Mouse (Mus musculus) hindbrain, postnatal 0 days (tissue): ENCODE data around the gene Syt5. TPM values are rescaled to one million over a fixed set of nuclear protein-coding genes. Genes with fewer than 3 reads are reported as not detected.

ENCODE experiments used
- ATAC-seq: fragments of 200-750 bp; cut with Nextera tagmentation; 2 replicates; pipeline ENCODE4 v1.8.0; 2017; ENCODE audit warnings: mild to moderate bottlenecking, moderate TSS enrichment, moderate library complexity
- DNase-seq: peaks from one replicate; pipeline ENCODE4 v3.0.0-alpha.2; 2015; ENCODE audit warnings: low spot score
- H3K27ac ChIP-seq: fragments of 300-500 bp; sonication (generic); 2 replicates; pipeline ENCODE4 v1.5.1; 2014; ENCODE audit warnings: mild to moderate bottlenecking
- H3K27me3 ChIP-seq: fragments of 300-500 bp; sonication (generic); 2 replicates; pipeline ENCODE4 v1.6.1; 2014; ENCODE audit warnings: low read length, mixed read lengths; ENCODE audit not compliant: insufficient read depth
- H3K36me3 ChIP-seq: fragments of 300-500 bp; sonication (generic); 2 replicates; pipeline ENCODE4 v1.6.1; 2014; ENCODE audit warnings: low read length, mixed read lengths; ENCODE audit not compliant: insufficient read depth
- H3K4me1 ChIP-seq: fragments of 300-500 bp; sonication (generic); 2 replicates; pipeline ENCODE4 v1.6.1; 2014; ENCODE audit warnings: antibody characterized with exemption, low read length, mixed read lengths; ENCODE audit not compliant: insufficient read depth
- H3K4me2 ChIP-seq: fragments of 300-500 bp; sonication (generic); 2 replicates; pipeline ENCODE4 v1.6.1; 2014; ENCODE audit warnings: low read depth, mild to moderate bottlenecking, low read length, moderate library complexity, mixed read lengths
- H3K4me3 ChIP-seq: fragments of 300-500 bp; sonication (generic); 2 replicates; pipeline ENCODE4 v1.5.1; 2014; ENCODE audit warnings: low read length
- H3K9ac ChIP-seq: fragments of 300-500 bp; sonication (generic); replicated peaks from 2 replicates; pipeline ENCODE4 v1.6.1; 2014; ENCODE audit warnings: mild to moderate bottlenecking, low read length, moderate library complexity, mixed read lengths
- H3K9me3 ChIP-seq: fragments of 300-500 bp; sonication (generic); 2 replicates; pipeline ENCODE4 v1.6.1; 2016; ENCODE audit warnings: low read length, mixed read lengths
- CTCF ChIP-seq: IDR thresholded peaks from 2 replicates; pipeline ENCODE4 v1.5.1; 2016; ENCODE audit warnings: antibody characterized with exemption, control low read depth, low read depth
- WGBS: fragments of 180-500 bp; shearing (Covaris S2); extraction: QIAGEN DNeasy Blood & Tissue Kit; methylation state at CpG from one replicate; pipeline ENCODE4 v1.1.7; 2014; 5-methylcytosine and 5-hydroxymethylcytosine counted together
- polyA plus RNA-seq: library from polyadenylated mRNA; unstranded; fragments of >200 nt; fragmentation: Nextera tagmentation; extraction: Ambion mirVana; gene quantifications from 2 replicates; pipeline ENCODE4 v1.2.1, GENCODE M21; 2015
- total RNA-seq: library from RNA; depleted of rRNA; stranded (reverse); fragments of >200 nt; gene quantifications from 2 replicates; pipeline ENCODE4 v1.2.3, GENCODE M21; 2014

Syt5 gene
- total and polyA plus RNA-seq, 2 experiments from 2014 or later: 83.7 to 103 TPM

- Histone ChIP-seq H3K27me3 (no peaks in the 10 kb centered on the region), H3K9ac (no peak overlapping the region), H3K4me1 (no peaks in the 10 kb centered on the region), H3K36me3 (no peaks in the 10 kb centered on the region), H3K27ac (no peak overlapping the region), H3K4me3 (no peak overlapping the region), H3K4me2 (no peak overlapping the region), H3K9me3 (no peaks in the 10 kb centered on the region)
- WGBS: 52% methylated on average over 6 of the region's 6 CpGs
- ATAC-seq: no peak
- no peak for DNase-seq
- no peak for TF ChIP-seq CTCF
These were observed 33.3 kb downstream of the Syt5 start for GRCm38 (mm10) chr7:4513829-4514712.

DNA sequence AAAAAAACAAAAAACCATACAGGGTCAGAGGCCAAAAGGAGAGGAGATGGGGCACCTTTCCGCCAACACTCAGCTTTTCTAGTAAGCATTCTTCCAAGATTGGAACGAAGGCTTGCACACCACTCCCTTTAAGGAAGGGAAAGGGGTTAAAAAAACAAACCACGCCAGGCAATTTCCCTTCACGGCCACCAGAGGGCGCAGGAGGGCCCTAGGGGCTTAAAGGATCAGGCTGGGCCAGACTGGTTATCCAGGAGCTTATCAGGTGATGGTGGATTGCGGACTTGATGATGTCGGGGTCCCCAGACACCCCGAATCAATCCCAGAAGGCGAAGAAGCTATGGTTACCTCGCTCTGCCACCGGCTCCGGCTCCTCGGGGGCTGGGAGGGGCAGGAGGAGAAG, 34.1 kb downstream of the Syt5 start:
- 26% methylated on average over 13 of the region's 13 CpGs for WGBS
- H3K27me3 ChIP-seq: no peaks in the 10 kb centered on the region

DNA sequence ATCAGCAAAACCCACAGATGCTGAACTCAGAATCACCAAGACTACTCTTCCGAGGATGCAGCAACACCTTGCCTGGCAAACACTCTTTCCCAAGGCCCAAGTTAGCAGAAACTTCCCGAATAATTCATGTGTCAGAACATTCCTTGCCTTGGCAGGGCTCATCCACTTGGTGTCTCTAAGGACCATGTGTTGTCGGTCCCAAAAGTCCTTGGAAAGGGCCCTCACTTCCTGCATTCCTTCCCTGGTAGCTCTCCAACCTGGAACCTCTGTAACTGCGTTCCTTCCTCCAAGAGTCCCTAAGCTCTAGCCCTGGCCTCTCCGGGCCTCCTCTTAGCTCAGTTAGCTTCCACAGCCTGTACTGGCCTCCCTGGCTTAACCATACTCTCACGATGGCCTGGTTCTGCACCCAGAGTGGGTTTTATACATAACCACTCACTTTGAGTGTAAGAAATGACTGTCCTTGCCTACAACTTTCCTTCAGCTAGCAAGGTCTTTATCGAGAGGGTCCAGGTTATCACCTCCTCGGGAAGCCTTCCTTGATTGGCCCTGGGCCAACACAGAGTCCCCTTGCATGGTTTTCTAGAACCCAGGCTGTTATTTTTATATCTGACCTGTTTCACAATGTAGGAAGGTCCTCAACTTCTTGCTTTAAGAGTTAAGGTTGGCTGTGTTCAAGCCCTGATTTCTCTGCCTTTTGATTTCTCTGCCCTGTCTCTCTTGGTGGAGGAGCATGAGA, 35.7 kb downstream of the Syt5 start:
- Histone ChIP-seq H3K27me3 (no peaks in the 10 kb centered on the region), H3K4me3 (no peak overlapping the region), H3K9ac (no peak overlapping the region), H3K27ac (no peak overlapping the region), H3K4me2 (no peak overlapping the region), H3K9me3 (no peaks in the 10 kb centered on the region), H3K4me1 (no peaks in the 10 kb centered on the region), H3K36me3 (no peaks in the 10 kb centered on the region)
- 75% methylated on average over 8 of the region's 8 CpGs for WGBS
- no peak for ATAC-seq
- TF ChIP-seq CTCF: no peak
- DNase-seq: no peak

More for the DNA sequence above, 34.1 kb downstream of the Syt5 start:
- H3K4me2 ChIP-seq: no peak overlapping the region
- H3K9ac ChIP-seq: no peak overlapping the region
- ATAC-seq (no peak), DNase-seq (peak; percentile 54)
- peak; percentile 82 for TF ChIP-seq CTCF
- no peak overlapping the region for H3K4me3 ChIP-seq
- no peaks in the 10 kb centered on the region for H3K9me3 ChIP-seq
- no peaks in the 10 kb centered on the region for H3K4me1 ChIP-seq
- H3K27ac ChIP-seq: no peak overlapping the region
- no peaks in the 10 kb centered on the region for H3K36me3 ChIP-seq

- 8% methylated on average over 24 of the region's 24 CpGs for whole genome bisulfite sequencing
- Histone ChIP-seq H3K4me1 (no peaks in the 10 kb centered on the region), H3K4me3 (no peak overlapping the region), H3K36me3 (no peaks in the 10 kb centered on the region), H3K27me3 (no peaks in the 10 kb centered on the region), H3K4me2 (no peak overlapping the region), H3K9ac (no peak overlapping the region), H3K9me3 (no peaks in the 10 kb centered on the region), H3K27ac (no peak overlapping the region)
- TF ChIP-seq CTCF: peak; percentile 80
- ATAC-seq (peak; percentile 82), DNase-seq (peak; percentile 82)
These were observed 37.3 kb downstream of the Syt5 start for GRCm38 (mm10) chr7:4509863-4510608.

DNA sequence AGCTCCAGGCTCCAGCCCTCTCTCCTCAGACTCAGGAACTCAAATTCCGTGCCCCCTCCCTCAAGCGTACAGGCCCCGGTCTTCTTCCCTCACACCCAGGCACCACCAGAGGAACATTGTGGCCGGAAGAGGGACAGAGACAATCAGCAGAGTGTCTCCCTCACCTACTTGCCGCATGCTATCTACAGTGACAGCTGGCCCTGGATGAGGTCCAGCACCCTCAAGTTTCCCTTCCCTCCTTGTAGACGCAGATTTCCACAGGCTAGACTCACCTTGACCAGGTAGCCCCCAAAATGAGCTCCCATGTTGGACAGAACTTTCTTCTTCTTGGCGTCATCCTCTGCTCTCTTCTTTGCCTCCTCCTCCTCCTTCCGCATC, 38.6 kb downstream of the Syt5 start:
- Histone ChIP-seq H3K4me2 (no peak overlapping the region), H3K27ac (no peak overlapping the region), H3K4me1 (no peaks in the 10 kb centered on the region), H3K9ac (no peak overlapping the region), H3K36me3 (no peaks in the 10 kb centered on the region), H3K4me3 (no peak overlapping the region), H3K9me3 (no peaks in the 10 kb centered on the region), H3K27me3 (no peaks in the 10 kb centered on the region)
- TF ChIP-seq CTCF: no peak
- DNase-seq: no peak
- ATAC-seq: no peak
- WGBS: 94% methylated on average over 8 of the region's 8 CpGs

GRCm38 (mm10) chr7:4508062-4508738, 39.1 kb downstream of the Syt5 start:
- no peaks in the 10 kb centered on the region for H3K36me3 ChIP-seq
- no peak overlapping the region for H3K9ac ChIP-seq
- no peak overlapping the region for H3K4me2 ChIP-seq
- no peaks in the 10 kb centered on the region for H3K9me3 ChIP-seq
- TF ChIP-seq CTCF: peak; percentile 53
- no peak overlapping the region for H3K27ac ChIP-seq
- no peak overlapping the region for H3K4me3 ChIP-seq
- 77% methylated on average over 22 of the region's 32 CpGs for WGBS
- ATAC-seq (no peak), DNase-seq (no peak)
- no peaks in the 10 kb centered on the region for H3K27me3 ChIP-seq
- no peaks in the 10 kb centered on the region for H3K4me1 ChIP-seq
